Mouse (Mus musculus) CH12.LX (cell line): ENCODE measurements around the gene Ciz1. TPM values are rescaled to one million over a fixed set of nuclear protein-coding genes. Genes with fewer than 3 reads are reported as not detected.

Source experiments
- DNase-seq: peaks from one replicate; pipeline ENCODE4 v3.0.0-alpha.2; 2013; ENCODE audit errors: extremely low read depth
- H3K27ac ChIP-seq: 2 replicates; pipeline ENCODE4 v1.5.1; 2012; ENCODE audit warnings: low read depth, mild to moderate bottlenecking, control low read depth, moderate library complexity; ENCODE audit not compliant: insufficient read depth
- H3K27me3 ChIP-seq: replicated peaks from 2 replicates; pipeline ENCODE3; 2012; ENCODE audit warnings: inconsistent platforms
- H3K36me3 ChIP-seq, 2 experiments: replicated peaks in 1 of 2; 2 replicates each; pipeline versions ENCODE3 to v1.6.1; 2012; ENCODE audit warnings: inconsistent platforms in 1 of 2, low read length in 1 of 2, mild to moderate bottlenecking in 1 of 2, mixed read lengths in 1 of 2, moderate library complexity in 1 of 2; ENCODE audit not compliant: control insufficient read depth in 1 of 2, insufficient read depth in 1 of 2
- H3K4me1 ChIP-seq, 2 experiments: 2 replicates each; pipeline ENCODE4 v1.6.1; 2012; ENCODE audit warnings: inconsistent platforms in 1 of 2, moderate library complexity in 1 of 2; ENCODE audit not compliant: insufficient read depth in 2 of 2, control insufficient read depth in 1 of 2
- H3K4me2 ChIP-seq: 2 replicates; pipeline ENCODE4 v1.6.1; 2012; ENCODE audit warnings: low read depth, mild to moderate bottlenecking, control low read depth; ENCODE audit not compliant: poor library complexity, insufficient read depth, severe bottlenecking
- H3K4me3 ChIP-seq, 3 experiments: fragments of 150-350 bp in 1 of 3; sonication (generic) in 1 of 3; replicated peaks in 1 of 3; 2 replicates each; pipeline versions ENCODE3 to v1.5.1; 2011 to 2012; ENCODE audit warnings: low read depth in 2 of 3, low read length in 2 of 3, mild to moderate bottlenecking in 2 of 3, moderate library complexity in 2 of 3, control low read depth in 1 of 3, improper control_type of control experiment in 1 of 3, inconsistent platforms in 1 of 3, mixed read lengths in 1 of 3; ENCODE audit not compliant: poor library complexity in 1 of 3
- H3K79me2 ChIP-seq: replicated peaks from 2 replicates; pipeline ENCODE4 v1.6.1; 2012; ENCODE audit warnings: mild to moderate bottlenecking, moderate library complexity; ENCODE audit not compliant: control insufficient read depth, poor library complexity, insufficient read depth, severe bottlenecking; ENCODE audit errors: extremely low read depth
- H3K9ac ChIP-seq: 2 replicates; pipeline ENCODE4 v1.6.1; 2012; ENCODE audit warnings: low read depth, mild to moderate bottlenecking, control low read depth, moderate library complexity; ENCODE audit not compliant: insufficient read depth
- H3K9me3 ChIP-seq: replicated peaks from 2 replicates; pipeline ENCODE3; 2012; ENCODE audit warnings: low read length, inconsistent platforms, mixed read lengths
- BHLHE40 ChIP-seq: IDR thresholded peaks from 2 replicates; pipeline ENCODE4 v1.6.1; 2011; ENCODE audit warnings: mild to moderate bottlenecking, low read depth, low read length, improper control_type of control experiment
- CHD2 ChIP-seq: IDR thresholded peaks from 2 replicates; pipeline ENCODE4 v1.6.1; 2011; ENCODE audit warnings: low read length, improper control_type of control experiment
- CTCF ChIP-seq, 2 experiments: IDR thresholded peaks in 1 of 2; conservative IDR thresholded peaks in 1 of 2; 2 replicates each; pipeline ENCODE4 v1.5.1; 2011 to 2012; ENCODE audit warnings: low read depth in 2 of 2, low read length in 2 of 2, improper control_type of control experiment in 1 of 2, inconsistent platforms in 1 of 2, mild to moderate bottlenecking in 1 of 2, moderate library complexity in 1 of 2
- ETS1 ChIP-seq: conservative IDR thresholded peaks from 2 replicates; pipeline ENCODE4 v1.6.1; 2012; ENCODE audit warnings: low read depth, mild to moderate bottlenecking, inconsistent platforms, low read length, improper control_type of control experiment, moderate library complexity
- GABPA ChIP-seq: IDR thresholded peaks from 2 replicates; pipeline ENCODE4 v1.6.1; 2012; ENCODE audit warnings: low read depth, low read length, improper control_type of control experiment, inconsistent platforms; ENCODE audit not compliant: insufficient replicate concordance
- HCFC1 ChIP-seq: IDR thresholded peaks from 2 replicates; pipeline ENCODE4 v1.6.1; 2012; ENCODE audit warnings: low read depth, mild to moderate bottlenecking, inconsistent platforms, low read length, improper control_type of control experiment
- IRF4 ChIP-seq: IDR thresholded peaks from 2 replicates; pipeline ENCODE4 v1.6.1; 2014; ENCODE audit warnings: low read depth, mild to moderate bottlenecking, inconsistent platforms, low read length, improper control_type of control experiment
- JUND ChIP-seq: conservative IDR thresholded peaks from 2 replicates; pipeline ENCODE4 v1.6.1; 2011; ENCODE audit warnings: low read depth, low read length, improper control_type of control experiment
- MAFK ChIP-seq: IDR thresholded peaks from 2 replicates; pipeline ENCODE4 v1.6.1; 2011; ENCODE audit warnings: low read length, improper control_type of control experiment; ENCODE audit not compliant: insufficient replicate concordance
- MAZ ChIP-seq: IDR thresholded peaks from 2 replicates; pipeline ENCODE4 v1.6.1; 2012; ENCODE audit warnings: low read depth, mild to moderate bottlenecking, inconsistent platforms, low read length, improper control_type of control experiment, moderate library complexity
- MEF2A ChIP-seq: IDR thresholded peaks from 2 replicates; pipeline ENCODE4 v1.6.1; 2014; ENCODE audit warnings: low read depth, mild to moderate bottlenecking, inconsistent platforms, low read length, improper control_type of control experiment, borderline replicate concordance
- NRF1 ChIP-seq: IDR thresholded peaks from 2 replicates; pipeline ENCODE4 v1.6.1; 2014; ENCODE audit warnings: low read depth, mild to moderate bottlenecking, inconsistent platforms, low read length, improper control_type of control experiment, moderate library complexity
- RAD21 ChIP-seq: IDR thresholded peaks from 2 replicates; pipeline ENCODE4 v1.6.1; 2011; ENCODE audit warnings: low read depth, mild to moderate bottlenecking, low read length, improper control_type of control experiment, moderate library complexity
- RCOR1 ChIP-seq: conservative IDR thresholded peaks from 2 replicates; pipeline ENCODE4 v1.6.1; 2012; ENCODE audit warnings: low read depth, mild to moderate bottlenecking, inconsistent platforms, low read length, improper control_type of control experiment
- SIN3A ChIP-seq: IDR thresholded peaks from 2 replicates; pipeline ENCODE4 v1.6.1; 2012; ENCODE audit warnings: low read length, improper control_type of control experiment, inconsistent platforms
- SMC3 ChIP-seq: IDR thresholded peaks from 2 replicates; pipeline ENCODE4 v1.6.1; 2011; ENCODE audit warnings: low read depth, low read length, improper control_type of control experiment
- TBP ChIP-seq: conservative IDR thresholded peaks from 2 replicates; pipeline ENCODE4 v1.6.1; 2011; ENCODE audit warnings: low read depth, low read length, improper control_type of control experiment
- TCF12 ChIP-seq: IDR thresholded peaks from 2 replicates; pipeline ENCODE4 v1.6.1; 2014; ENCODE audit warnings: low read depth, mild to moderate bottlenecking, inconsistent platforms, low read length, improper control_type of control experiment
- dilution Hi-C: fragments of 300-500 bp; cut with MboI; formaldehyde crosslinking; loops from 2 replicates; pipeline ENCODE4 v1.14.3; 2020; ENCODE audit warnings: low sequenced_read_pairs; ENCODE audit not compliant: extremely low pct_unique_long_range_greater_than_20kb, extremely low pct_ligation_motif_present
- in situ Hi-C: fragments of 300-500 bp; cut with MboI; formaldehyde crosslinking; loops from 3 replicates; pipeline ENCODE4 v1.14.3; 2019; ENCODE audit warnings: low sequenced_read_pairs, low pct_ligation_motif_present, low pct_unique_long_range_greater_than_20kb, mixed read lengths
- polyA plus RNA-seq: library from polyadenylated mRNA; unstranded; fragments of >175 nt; gene quantifications from 2 replicates; pipeline ENCODE4 v1.2.1, GENCODE M21; 2012; ENCODE audit warnings: low read depth; ENCODE audit not compliant: insufficient read length
- total RNA-seq, 2 experiments: library from RNA; depleted of rRNA; stranded (reverse); fragments of 300-350 nt in 1 of 2; fragments of >200 nt in 1 of 2; gene quantifications; 2 replicates each; pipeline ENCODE4 v1.2.3; 2012 to 2014

The Ciz1 gene
- total and polyA plus RNA-seq, 3 experiments, result 8.1 to 47.3 (median 20.4) TPM

DNA sequence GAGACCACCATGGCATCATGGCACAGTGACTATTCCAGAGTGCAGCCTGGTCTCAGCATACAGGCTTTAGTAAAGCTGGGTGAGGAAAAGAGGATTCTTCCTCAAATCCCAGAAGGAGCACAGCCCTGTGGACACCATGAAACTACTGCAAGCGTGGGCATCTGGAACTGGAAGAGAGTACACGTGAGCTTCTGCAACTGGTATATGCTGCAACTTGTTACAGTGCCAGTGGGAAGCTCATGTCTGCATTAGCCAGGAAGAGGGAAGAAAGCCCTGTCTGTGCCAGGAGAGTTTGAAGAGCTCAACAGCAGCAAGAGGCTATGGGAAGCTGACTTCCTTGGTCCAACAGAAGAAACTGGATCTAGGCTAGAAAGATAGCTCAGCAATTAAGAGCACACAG, 30.6 kb downstream of the Ciz1 start:
- Histone ChIP-seq H3K27me3 (peaks cover 56% of the 10 kb centered on the region), H3K79me2 (no peaks in the 10 kb centered on the region), H3K9ac (no peak overlapping the region), H3K9me3 (no peaks in the 10 kb centered on the region), H3K4me3 (no peak overlapping the region), H3K36me3 (peaks cover 19 to 29% of the 10 kb centered on the region in 2 experiments), H3K4me1 (peaks cover 5 to 15% of the 10 kb centered on the region in 2 experiments), H3K27ac (no peak overlapping the region), H3K4me2 (no peak overlapping the region)
- DNase-seq, result no peak
- in situ Hi-C loops (no loop called here), dilution Hi-C loops (no loop called here)
- TF ChIP-seq NRF1 (no peak), TBP (no peak), SMC3 (no peak), JUND (no peak), MAZ (no peak), SIN3A (no peak), GABPA (no peak), RCOR1 (no peak), MAFK (no peak), TCF12 (no peak)

- in situ Hi-C loops, result no loop called here
- dilution Hi-C loops, result no loop called here
- no peak within 1 kb of the TSS for H3K9ac ChIP-seq
- no peak within 1 kb of the TSS for H3K4me3 ChIP-seq
- no peaks in the 10 kb centered on the region for H3K79me2 ChIP-seq
- no peaks in the 10 kb centered on the region; a peak in 1 of 4 replicates for H3K4me1 ChIP-seq
- peaks cover 91% of the 10 kb centered on the region for H3K27me3 ChIP-seq
- no peak within 1 kb of the TSS for H3K4me2 ChIP-seq
- DNase-seq, result no peak
- no peaks in the 10 kb centered on the region for H3K36me3 ChIP-seq
- H3K27ac ChIP-seq, result no peak within 1 kb of the TSS
- no peak for TF ChIP-seq IRF4
- TF ChIP-seq BHLHE40, result no peak
- no peak for TF ChIP-seq MEF2A
- no peak for TF ChIP-seq HCFC1
- TF ChIP-seq TBP, result no peak
- TF ChIP-seq SIN3A, result no peak
- TF ChIP-seq CTCF (conservative IDR thresholded peaks at IDR 0.05 in 1 of 2, IDR thresholded peaks at IDR 0.05 in 1 of 2; ENCODE audit: low read depth in 2 of 2, low read length in 2 of 2), result no peak
- TF ChIP-seq TCF12, result no peak
- TF ChIP-seq MAFK, result no peak
- TF ChIP-seq ETS1, result no peak
- no peak for TF ChIP-seq CHD2
- no peak for TF ChIP-seq JUND
- no peak for TF ChIP-seq RAD21
- TF ChIP-seq SMC3, result no peak
- no peaks in the 10 kb centered on the region for H3K9me3 ChIP-seq
Observed at GRCm38 (mm10) chr2:32387706-32388490, 35.8 kb downstream of the Ciz1 start, which contains the start of gene Lcn2. Gene Lcn2, minus strand, starts transcription at chr2:32388252.
